Mouse (Mus musculus): ENCODE results near the gene Tagln3. TPM values are rescaled to one million over a fixed set of nuclear protein-coding genes. Genes with fewer than 3 reads are reported as not detected.

The Tagln3 gene
- total RNA-seq, 2 experiments from 2014 or later: 0.35 to 0.49 TPM

GRCm38 (mm10) chr16:45666136-45666535 is 58.3 kb downstream of the Tagln3 start:
- intact Hi-C loops (cut with DNase I; ENCODE audit: low total_unique reads): no loop called here

DNA sequence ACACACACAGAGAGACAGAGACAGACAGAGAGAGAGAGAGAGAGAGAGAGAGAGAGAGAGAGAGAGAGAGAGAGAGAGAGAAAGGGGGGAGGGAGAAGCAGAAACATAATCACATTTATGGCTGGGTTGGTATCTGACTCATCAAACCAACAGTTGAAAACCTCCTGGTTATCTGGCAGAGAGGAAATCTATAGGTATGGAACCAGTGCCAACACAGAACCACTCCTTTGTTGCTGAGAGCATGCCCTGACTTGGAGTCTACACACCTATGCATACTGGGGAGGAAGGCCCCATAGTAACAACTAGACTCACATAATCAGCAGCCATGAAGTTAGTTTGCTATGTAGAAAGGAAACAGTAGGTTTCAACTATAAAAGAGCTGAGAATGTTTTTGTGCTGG is 62.0 kb downstream of the Tagln3 start:
- no peak for DNase-seq
- intact Hi-C loops (cut with DNase I; ENCODE audit: low total_unique reads): no loop called here

More at GRCm38 (mm10) chr16:45666136-45666535, 58.3 kb downstream of the Tagln3 start:
- no peak for DNase-seq

Other genes with a start within 250 kb of the Tagln3 start
- gene Gm609, start 231.6 kb downstream of the Tagln3 start, total RNA-seq (2021): not detected
- gene Gm17783, start 192.6 kb downstream of the Tagln3 start, total RNA-seq (2021): not detected
- gene Slc9c1, start 189.3 kb downstream of the Tagln3 start, total RNA-seq (2021): not detected
- under 1 TPM; 0.11 to 0.14 TPM for gene Gcsam, start 114.2 kb downstream of the Tagln3 start, total RNA-seq (2021)
- gene BC016579, start 70.5 kb downstream of the Tagln3 start, total RNA-seq (2021): not detected
- gene Tmprss7, start 30.9 kb downstream of the Tagln3 start, total RNA-seq (2021): not detected
- 1 to 10 TPM; 8.0 to 9.4 TPM for gene Abhd10, start 18.3 kb upstream of the Tagln3 start, total RNA-seq (2021)
- gene Phldb2, start 229.0 kb upstream of the Tagln3 start, total RNA-seq (2021): 10 to 100 TPM; 17.3 to 19.3 TPM

Measured in gastrocnemius, postnatal 14 days (tissue).